Mouse (Mus musculus) hindbrain, embryonic 16.5 days (tissue): ENCODE results near the gene Oas3. TPM values are rescaled to one million over a fixed set of nuclear protein-coding genes. Genes with fewer than 3 reads are reported as not detected.

Experiments
- ATAC-seq: fragments of 200-750 bp; cut with Nextera tagmentation; 2 replicates; pipeline ENCODE4 v1.8.0; 2017; ENCODE audit warnings: moderate TSS enrichment, moderate library complexity
- H3K27ac ChIP-seq: fragments of 300-500 bp; sonication (generic); 2 replicates; pipeline ENCODE4 v1.5.1; 2014; ENCODE audit warnings: low read depth, mild to moderate bottlenecking, control low read depth, low read length, moderate library complexity
- H3K27me3 ChIP-seq: fragments of 300-500 bp; sonication (generic); replicated peaks from 2 replicates; pipeline ENCODE4 v1.6.1; 2014; ENCODE audit warnings: low read length; ENCODE audit not compliant: control insufficient read depth, insufficient read depth
- H3K36me3 ChIP-seq: fragments of 300-500 bp; sonication (generic); 2 replicates; pipeline ENCODE4 v1.6.1; 2014; ENCODE audit warnings: mild to moderate bottlenecking, low read length, moderate library complexity, mixed read lengths; ENCODE audit not compliant: control insufficient read depth, insufficient read depth
- H3K4me1 ChIP-seq: fragments of 300-500 bp; sonication (generic); 2 replicates; pipeline ENCODE4 v1.6.1; 2014; ENCODE audit warnings: low read depth, low read length; ENCODE audit not compliant: control insufficient read depth, insufficient read depth
- H3K4me2 ChIP-seq: fragments of 300-500 bp; sonication (generic); 2 replicates; pipeline ENCODE4 v1.6.1; 2014; ENCODE audit warnings: mild to moderate bottlenecking, low read length, control low read depth, moderate library complexity
- H3K4me3 ChIP-seq: fragments of 300-500 bp; sonication (generic); 2 replicates; pipeline ENCODE4 v1.5.1; 2014; ENCODE audit warnings: mild to moderate bottlenecking, low read length, control low read depth, moderate library complexity
- H3K9ac ChIP-seq: fragments of 300-500 bp; sonication (generic); 2 replicates; pipeline ENCODE4 v1.6.1; 2014; ENCODE audit warnings: low read depth, mild to moderate bottlenecking, control low read depth, low read length, moderate library complexity
- H3K9me3 ChIP-seq: fragments of 300-500 bp; sonication (generic); 2 replicates; pipeline ENCODE4 v1.6.1; 2014; ENCODE audit warnings: mild to moderate bottlenecking, low read length, moderate library complexity; ENCODE audit not compliant: control insufficient read depth
- WGBS: fragments of 180-500 bp; shearing (Covaris S2); extraction: QIAGEN DNeasy Blood & Tissue Kit; methylation state at CpG from one replicate; pipeline ENCODE4 v1.1.7; 2014; 5-methylcytosine and 5-hydroxymethylcytosine counted together
- polyA plus RNA-seq: library from polyadenylated mRNA; unstranded; fragments of >200 nt; fragmentation: Nextera tagmentation; extraction: Ambion mirVana; gene quantifications from 2 replicates; pipeline ENCODE4 v1.2.1, GENCODE M21; 2015

Oas3 gene
- polyA plus RNA-seq, 1 experiment from 2014 or later = 0.96 TPM

DNA sequence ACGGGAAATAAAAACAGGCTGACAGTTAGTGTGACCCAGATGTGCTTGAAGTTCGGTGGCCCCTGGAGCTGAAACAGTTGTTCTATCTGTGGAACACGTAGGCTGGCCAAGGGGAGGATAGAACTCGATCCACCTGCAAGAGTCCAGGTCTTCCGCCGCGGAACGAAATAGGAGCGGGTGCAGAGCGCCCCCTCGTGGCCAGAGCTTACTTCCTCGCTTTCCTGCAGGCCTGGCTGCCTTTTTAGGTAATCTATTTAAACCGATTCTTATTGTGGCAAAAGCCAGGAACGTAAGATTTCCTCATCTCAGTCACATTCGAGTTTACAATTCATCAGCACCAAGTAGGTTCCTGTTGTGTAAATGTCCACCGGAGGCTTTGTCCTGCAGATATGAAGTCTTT lies 63.1 kb downstream of the Oas3 start:
- no peak for ATAC-seq
- peaks cover 12% of the 10 kb centered on the region for H3K4me1 ChIP-seq
- H3K9ac ChIP-seq = no peak overlapping the region
- no peak overlapping the region for H3K4me2 ChIP-seq
- no peaks in the 10 kb centered on the region for H3K9me3 ChIP-seq
- WGBS = 3% methylated on average over 16 of the region's 16 CpGs
- H3K4me3 ChIP-seq = no peak overlapping the region
- no peak overlapping the region for H3K27ac ChIP-seq
- H3K36me3 ChIP-seq = no peaks in the 10 kb centered on the region
- peaks cover 2% of the 10 kb centered on the region; the same call in 1 of the 2 replicates for H3K27me3 ChIP-seq

DNA sequence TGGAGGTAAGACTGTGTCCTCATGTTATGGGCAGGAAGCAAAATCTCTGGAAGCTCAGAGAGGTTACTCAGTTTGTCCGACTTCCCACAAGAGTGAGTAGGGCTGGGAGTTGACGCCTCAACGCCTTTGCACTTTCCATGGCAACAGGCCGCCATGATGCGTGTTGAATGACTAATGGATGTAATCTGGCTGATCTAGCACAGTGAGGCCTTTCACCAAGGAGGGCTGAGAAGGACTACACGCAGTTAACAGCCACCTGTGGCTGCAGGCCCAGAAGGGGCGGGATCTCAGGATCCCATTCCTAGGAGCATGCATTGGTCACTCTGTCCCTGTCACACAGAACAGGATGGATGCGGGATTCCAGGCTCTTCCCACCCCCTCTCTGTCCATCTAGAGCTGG lies 64.7 kb downstream of the Oas3 start:
- H3K9ac ChIP-seq = no peak overlapping the region
- WGBS = 47% methylated on average over 8 of the region's 8 CpGs
- peak; percentile 38; the same call in 1 of the 2 replicates for ATAC-seq
- peaks cover 2% of the 10 kb centered on the region; the same call in 1 of the 2 replicates for H3K27me3 ChIP-seq
- no peak overlapping the region for H3K4me2 ChIP-seq
- no peak overlapping the region for H3K4me3 ChIP-seq
- H3K4me1 ChIP-seq = peaks cover 28% of the 10 kb centered on the region
- no peaks in the 10 kb centered on the region for H3K36me3 ChIP-seq
- H3K9me3 ChIP-seq = no peaks in the 10 kb centered on the region
- no peak overlapping the region for H3K27ac ChIP-seq

DNA sequence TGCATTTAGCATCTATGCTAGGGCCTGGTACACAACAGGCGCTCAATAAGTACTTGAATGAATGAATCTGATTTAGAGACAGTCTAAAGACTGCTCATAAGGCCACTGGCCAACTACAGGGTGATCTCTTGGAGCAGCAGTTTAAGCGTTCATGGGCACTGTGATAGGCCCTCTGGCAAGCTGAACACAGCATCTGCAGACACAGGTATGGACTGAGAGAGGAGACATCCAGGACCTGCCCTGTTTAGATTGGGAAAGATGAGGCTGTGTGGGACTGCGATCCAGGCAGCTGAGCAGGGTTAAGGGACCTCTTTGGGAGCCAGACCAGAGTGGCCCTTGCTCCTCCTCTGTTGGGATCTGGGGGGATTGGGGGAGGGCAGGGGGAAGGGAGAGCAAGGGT lies 65.6 kb downstream of the Oas3 start, which contains the start of gene Dtx1:
Gene Dtx1, minus strand, starts transcription at position 101 of the 400 bp plus-strand sequence.
- peak; percentile 16 for ATAC-seq
- 0 out of 2 replicates have a peak, but pooled peaks cover 2% of the 10 kb centered on the region for H3K27me3 ChIP-seq
- peaks cover 36% of the 10 kb centered on the region for H3K4me1 ChIP-seq
- peak within 1 kb of the TSS; percentile 76 for H3K27ac ChIP-seq
- H3K4me2 ChIP-seq = peak within 1 kb of the TSS; percentile 82
- H3K4me3 ChIP-seq = peak within 1 kb of the TSS; percentile 57
- WGBS = 46% methylated on average over 3 of the region's 3 CpGs
- no peaks in the 10 kb centered on the region for H3K9me3 ChIP-seq
- no peaks in the 10 kb centered on the region for H3K36me3 ChIP-seq
- H3K9ac ChIP-seq = peak within 1 kb of the TSS; percentile 92

DNA sequence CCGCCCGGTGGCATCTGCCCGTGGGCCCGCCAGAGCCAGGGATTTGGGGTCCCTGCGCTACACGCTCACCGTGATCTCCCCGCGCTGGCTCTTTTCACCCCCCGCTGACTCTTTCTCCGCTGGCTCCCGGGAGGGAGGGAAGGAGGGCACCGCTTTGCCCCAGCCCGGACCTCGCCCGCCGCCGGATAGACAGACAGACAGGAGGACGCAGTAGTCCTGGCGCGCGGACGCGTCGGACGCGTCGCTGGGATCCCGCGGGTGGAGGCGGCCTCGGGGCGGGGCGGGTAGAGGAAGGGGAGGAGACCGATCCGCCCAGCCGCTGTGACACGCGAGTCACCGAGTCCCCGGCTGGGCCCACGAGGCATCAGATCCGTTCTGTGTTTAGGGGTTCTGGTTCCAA lies 66.0 kb downstream of the Oas3 start:
- H3K4me1 ChIP-seq = peaks cover 40% of the 10 kb centered on the region
- peak; percentile 49 for ATAC-seq
- H3K9me3 ChIP-seq = no peaks in the 10 kb centered on the region
- H3K4me2 ChIP-seq = peak overlapping the region; percentile 82
- H3K27me3 ChIP-seq = 0 out of 2 replicates have a peak, but pooled peaks cover 2% of the 10 kb centered on the region
- H3K9ac ChIP-seq = peak overlapping the region; percentile 92
- no peaks in the 10 kb centered on the region for H3K36me3 ChIP-seq
- peak overlapping the region; percentile 76 for H3K27ac ChIP-seq
- H3K4me3 ChIP-seq = peak overlapping the region; percentile 57
- 1% methylated on average over 43 of the region's 43 CpGs for WGBS

DNA sequence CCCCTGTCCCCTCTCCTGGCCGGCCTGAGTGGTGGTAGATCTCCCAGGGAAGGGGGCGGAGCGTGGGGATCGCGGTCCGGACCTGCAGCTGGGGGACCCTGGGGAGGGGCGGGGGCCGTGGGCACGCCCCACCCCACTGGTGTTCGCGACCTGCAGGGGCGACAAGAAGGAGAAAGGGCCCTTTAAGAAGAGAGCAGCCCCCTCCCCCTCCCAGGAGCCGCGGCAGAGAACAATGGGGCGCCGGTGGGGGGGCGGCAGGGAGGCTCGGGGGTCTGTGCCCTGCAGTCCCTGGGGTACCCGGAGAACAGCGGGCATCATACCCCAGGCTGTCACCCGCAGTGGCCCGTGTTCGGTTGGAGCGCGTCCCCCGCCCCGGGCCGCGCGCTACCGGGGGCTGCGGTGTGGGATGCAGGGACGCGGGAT lies 66.6 kb downstream of the Oas3 start:
- peak overlapping the region; percentile 57 for H3K4me3 ChIP-seq
- peak overlapping the region; percentile 92 for H3K9ac ChIP-seq
- H3K36me3 ChIP-seq = no peaks in the 10 kb centered on the region
- no peaks in the 10 kb centered on the region for H3K9me3 ChIP-seq
- peak overlapping the region; percentile 76 for H3K27ac ChIP-seq
- H3K27me3 ChIP-seq = 0 out of 2 replicates have a peak, but pooled peaks cover 2% of the 10 kb centered on the region
- H3K4me2 ChIP-seq = peak overlapping the region; percentile 82
- H3K4me1 ChIP-seq = peaks cover 46% of the 10 kb centered on the region
- 1% methylated on average over 25 of the region's 34 CpGs for WGBS
- peak; percentile 40 for ATAC-seq

DNA sequence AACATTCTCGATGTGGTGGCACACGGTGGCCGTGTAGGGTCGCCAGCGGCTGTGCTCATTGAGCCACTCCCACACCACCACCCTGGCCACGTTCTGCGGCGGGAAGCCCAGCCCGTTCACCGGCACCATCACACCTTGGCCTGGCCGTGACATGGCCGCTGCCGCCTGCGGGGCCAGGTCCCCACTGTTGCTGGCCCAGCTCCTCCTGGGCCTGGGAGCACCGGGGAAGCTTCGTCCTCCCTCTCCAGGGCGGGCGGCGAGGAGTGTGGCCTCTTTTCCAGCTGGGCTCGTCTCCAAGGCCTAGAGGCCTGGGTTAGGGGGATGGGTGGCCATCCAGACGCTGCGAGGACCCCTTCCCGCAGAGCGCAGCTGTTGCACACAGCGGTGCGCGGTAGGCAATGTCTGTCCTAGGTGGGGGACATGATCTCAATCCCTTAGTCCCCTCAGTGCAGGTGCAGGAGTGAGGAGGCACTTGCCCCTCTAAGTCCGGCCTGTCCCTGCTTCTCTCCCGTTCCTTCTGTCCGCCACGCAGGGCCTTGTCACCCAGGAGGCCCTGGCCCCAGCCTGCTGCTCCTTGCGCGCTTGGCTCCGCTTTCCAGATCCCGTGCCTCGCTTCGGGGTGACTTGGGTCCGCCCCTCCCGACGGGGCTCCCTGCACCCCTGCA lies 67.2 kb downstream of the Oas3 start:
- Histone ChIP-seq H3K4me3 (peak overlapping the region; percentile 57), H3K27me3 (0 out of 2 replicates have a peak, but pooled peaks cover 2% of the 10 kb centered on the region), H3K4me1 (peaks cover 47% of the 10 kb centered on the region), H3K9me3 (no peaks in the 10 kb centered on the region), H3K36me3 (no peaks in the 10 kb centered on the region), H3K9ac (peak overlapping the region; percentile 92), H3K27ac (peak overlapping the region; percentile 76), H3K4me2 (peak overlapping the region; percentile 82)
- WGBS = 1% methylated on average over 40 of the region's 40 CpGs
- ATAC-seq = peak; percentile 48

DNA sequence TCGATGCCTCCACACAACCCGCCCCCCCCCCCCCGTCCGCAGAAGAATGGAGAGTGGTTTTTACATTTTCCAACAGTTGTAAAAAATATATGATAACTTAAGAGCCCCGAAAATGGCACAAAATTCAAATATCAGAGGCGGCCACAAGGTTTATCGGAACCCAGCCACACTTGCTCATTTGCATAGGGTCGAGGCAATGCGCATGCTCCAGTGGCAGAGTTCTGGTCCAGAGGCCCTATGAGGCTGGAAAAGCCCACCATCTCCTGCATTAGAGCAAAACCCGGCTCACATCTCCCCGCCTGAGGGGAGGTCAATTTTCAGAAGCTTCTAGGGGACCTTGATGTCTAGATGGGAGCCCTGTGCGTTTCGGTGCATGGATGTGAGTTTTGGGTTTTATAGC lies 70.5 kb downstream of the Oas3 start:
- Histone ChIP-seq H3K4me1 (peaks cover 54% of the 10 kb centered on the region), H3K4me3 (peak overlapping the region; percentile 28), H3K4me2 (peak overlapping the region; percentile 56), H3K9ac (peak overlapping the region; percentile 44; the same call in 1 of the 2 replicates), H3K9me3 (no peaks in the 10 kb centered on the region), H3K36me3 (no peaks in the 10 kb centered on the region), H3K27me3 (no peaks in the 10 kb centered on the region), H3K27ac (no peak overlapping the region)
- WGBS = 27% methylated on average over 13 of the region's 13 CpGs
- no peak for ATAC-seq

DNA sequence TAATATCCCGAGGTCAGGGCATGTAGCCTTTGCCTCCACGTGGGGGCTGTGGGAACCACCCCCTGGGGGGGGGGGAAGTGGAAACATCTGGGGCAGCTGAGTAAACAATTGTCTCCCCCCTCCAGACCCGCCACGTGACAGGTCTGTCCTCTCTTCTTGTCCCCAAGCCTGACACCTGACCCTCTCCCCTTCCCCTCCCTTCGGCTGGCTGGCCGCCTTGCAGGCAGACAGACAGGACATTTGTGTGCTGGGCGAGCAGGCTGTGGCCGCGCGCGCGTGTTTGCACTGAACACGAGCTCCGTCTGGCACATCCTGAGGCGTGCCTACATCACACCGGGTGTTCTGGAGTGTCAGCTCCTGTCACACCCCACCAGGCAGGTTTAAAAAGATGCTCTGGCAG lies 70.9 kb downstream of the Oas3 start:
- Histone ChIP-seq H3K4me1 (peaks cover 51% of the 10 kb centered on the region), H3K27ac (no peak overlapping the region), H3K27me3 (no peaks in the 10 kb centered on the region), H3K9me3 (no peaks in the 10 kb centered on the region), H3K9ac (peak overlapping the region; percentile 44; the same call in 1 of the 2 replicates), H3K4me2 (peak overlapping the region; percentile 56), H3K4me3 (peak overlapping the region; percentile 28), H3K36me3 (no peaks in the 10 kb centered on the region)
- ATAC-seq = no peak
- WGBS = 6% methylated on average over 16 of the region's 16 CpGs

DNA sequence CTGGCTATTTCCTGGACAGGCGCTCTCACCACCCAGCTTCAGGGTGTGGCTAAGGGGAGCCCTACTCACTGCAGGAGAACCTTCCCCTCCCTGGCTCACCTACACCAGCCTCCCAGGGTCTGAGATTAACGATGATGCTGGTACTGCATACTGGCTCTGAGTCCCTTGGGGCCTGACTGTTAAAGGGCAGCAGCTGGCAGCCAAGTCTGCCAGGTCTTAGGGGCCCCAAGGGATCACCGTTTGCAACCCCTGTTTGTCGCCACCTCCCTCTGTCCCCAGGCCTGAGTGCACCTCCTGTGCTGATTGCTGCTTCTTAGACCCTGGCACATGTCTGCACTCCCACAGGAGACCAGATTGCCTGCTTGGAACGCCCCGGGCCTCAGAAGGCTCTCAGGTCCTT lies 73.0 kb downstream of the Oas3 start:
- H3K27ac ChIP-seq = no peak overlapping the region
- H3K4me1 ChIP-seq = peaks cover 59% of the 10 kb centered on the region
- H3K9me3 ChIP-seq = no peaks in the 10 kb centered on the region
- H3K9ac ChIP-seq = no peak overlapping the region
- H3K4me2 ChIP-seq = no peak overlapping the region
- no peaks in the 10 kb centered on the region for H3K36me3 ChIP-seq
- no peak overlapping the region for H3K4me3 ChIP-seq
- ATAC-seq = no peak
- WGBS = 40% methylated on average over 6 of the region's 6 CpGs
- no peaks in the 10 kb centered on the region for H3K27me3 ChIP-seq
